Mouse (Mus musculus) olfactory bulb, adult 2 months (tissue): Measurements from ENCODE around the gene Sec31a.

Experiments used
- CTCF ChIP-seq: fragments of 200-500 bp; IDR thresholded peaks from 2 replicates; pipeline ENCODE4 v1.5.1; 2012; ENCODE audit warnings: low read depth, mild to moderate bottlenecking, low read length, moderate library complexity; ENCODE audit not compliant: insufficient read depth
- POLR2A ChIP-seq: fragments of 200-500 bp; IDR thresholded peaks from 2 replicates; pipeline ENCODE4 v1.6.1; 2012; ENCODE audit warnings: mild to moderate bottlenecking, low read depth, low read length, moderate library complexity; ENCODE audit not compliant: insufficient read depth

GRCm38 (mm10) chr5:100381094-100381493 is 34.9 kb downstream of the Sec31a start:
- TF ChIP-seq CTCF: no peak
- TF ChIP-seq POLR2A: no peak
